Comparison of ENCODE assay signal across 8 mouse cellular contexts in the genomic region with DNA sequence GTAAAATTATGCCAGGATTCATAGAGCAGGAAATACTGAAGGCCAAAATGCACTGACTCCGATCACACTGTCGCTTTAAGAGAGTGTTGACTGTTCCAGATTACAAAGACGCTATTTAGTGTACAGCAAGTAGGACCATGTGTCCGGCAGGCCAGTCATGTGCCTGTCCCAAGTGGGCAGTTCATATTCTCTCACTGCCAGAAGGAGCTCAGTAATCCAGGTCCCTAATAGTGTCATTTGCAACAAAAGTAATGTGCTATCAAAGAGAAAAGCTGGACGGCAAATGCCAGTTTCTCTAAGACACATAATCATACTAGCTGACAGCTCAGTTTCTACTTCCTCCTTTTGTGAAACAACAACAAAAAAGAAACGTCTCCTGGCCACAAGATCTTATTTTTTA. TPM values are rescaled to one million over a fixed set of nuclear protein-coding genes. Genes with fewer than 3 reads are reported as not detected.
DNase-seq lines count a peak whose midpoint lies in the region; TF ChIP-seq lines count a peak whose summit lies in the region.

No protein-coding gene starts in this region.

- peak overlapping the region; percentile 89 for H3K4me3 ChIP-seq in spleen, adult 2 months (ENCODE audit: extremely low read depth, insufficient read depth, insufficient read length)
- peak overlapping the region; percentile 92 for H3K4me3 ChIP-seq in heart, adult 2 months

- no peak for TF ChIP-seq CTCF in spleen, adult 2 months (IDR thresholded peaks at IDR 0.05; ENCODE audit: extremely low read depth, insufficient read depth, insufficient read length, insufficient replicate concordance)
- TF ChIP-seq CTCF in heart, adult 2 months (IDR thresholded peaks at IDR 0.05) = no peak

- peak; percentile 90 for TF ChIP-seq EP300 in heart, adult 2 months (IDR thresholded peaks at IDR 0.05; ENCODE audit: insufficient read depth, low read depth, low read length)

- DNase-seq in spleen, adult 2 months (ENCODE audit: low read depth in 1 of 2, low spot score in 2 of 2) = peak in 1 of 2 experiments; percentile 9
- DNase-seq in spleen, postnatal 4 days (ENCODE audit: low spot score in 2 of 2) = no peak
- peak; percentile 49 to 69 for DNase-seq in heart, adult 2 months
- peak; percentile 78 for DNase-seq in kidney, adult 9 months
- DNase-seq in lung, postnatal 4 days = peak; percentile 41 to 42
- DNase-seq in right cerebral cortex, postnatal 25 days = no peak
- DNase-seq in thymus, postnatal 4 days = no peak
- DNase-seq in left cerebral cortex, postnatal 10 days (ENCODE audit: extremely low spot score in 1 of 2, low spot score in 2 of 2) = no peak

- TF ChIP-seq POLR2A in spleen, adult 2 months (IDR thresholded peaks at IDR 0.05; ENCODE audit: low read depth, low read length) = no peak; the same call in 1 of the 2 replicates
- TF ChIP-seq POLR2A in heart, adult 2 months (IDR thresholded peaks at IDR 0.05; ENCODE audit: insufficient read depth, low read depth, low read length) = peak; percentile 67

- H3K27ac ChIP-seq in spleen, adult 2 months (ENCODE audit: insufficient read depth, low read length) = peak overlapping the region; percentile 97
- peak overlapping the region; percentile 89 for H3K27ac ChIP-seq in heart, adult 2 months

- H3K9ac ChIP-seq in heart, adult 2 months (ENCODE audit: low read depth, low read length) = peak overlapping the region; percentile 21

- WGBS in spleen, adult 2 months = 5% methylated on average over 6 of the region's 6 CpGs
- 3% methylated on average over 6 of the region's 6 CpGs for WGBS in heart, adult 2 months

- H3K27me3 ChIP-seq in spleen, adult 2 months (ENCODE audit: control insufficient read depth, insufficient read depth, low read length) = no peaks in the 10 kb centered on the region
- H3K27me3 ChIP-seq in heart, adult 2 months (ENCODE audit: control insufficient read depth, insufficient read depth, low read length) = no peaks in the 10 kb centered on the region

- peaks cover 5% of the 10 kb centered on the region for H3K4me1 ChIP-seq in spleen, adult 2 months (ENCODE audit: control insufficient read depth, insufficient read depth, insufficient read length)
- peaks cover 11% of the 10 kb centered on the region for H3K4me1 ChIP-seq in heart, adult 2 months (ENCODE audit: control insufficient read depth, insufficient read depth, low read length)

- intact Hi-C loops in heart, adult 2 months (cut with DNase I) = loop anchor here (1.0 to 5.0 kb wide), 5 partner anchors 56 to 241 kb away; no protein-coding TSS in a partner anchor
- intact Hi-C loops in left cerebral cortex, postnatal 10 days (cut with DNase I) = no loop called here

- no peaks in the 10 kb centered on the region for H3K36me3 ChIP-seq in spleen, adult 2 months (ENCODE audit: control insufficient read depth, insufficient read depth, low read length)
- peaks cover 19% of the 10 kb centered on the region for H3K36me3 ChIP-seq in heart, adult 2 months (ENCODE audit: control insufficient read depth, insufficient read depth, low read length)

- H3K79me2 ChIP-seq in heart, adult 2 months (replicated peaks; ENCODE audit: control insufficient read depth, insufficient read depth, low read length) = 0 out of 2 replicates have a peak, but pooled peaks cover 1% of the 10 kb centered on the region

RNA-seq across cellular contexts. Expression of a gene that starts 1.3 kb away (rescaled TPM):
- 30.5 and 35.7 TPM in 2 replicates for polyA plus RNA-seq in spleen, adult 2 months (2012; rRNA removed)
- 100 to 1,000 TPM; 659 to 843 TPM for total RNA-seq in heart, adult 2 months (2021)
- polyA plus RNA-seq in heart, adult 2 months (2012; rRNA removed) = 259 and 495 TPM in 2 replicates
- 100 to 1,000 TPM; 152 to 153 TPM for total RNA-seq in left cerebral cortex, postnatal 10 days (2021)

Comparison
In these comparisons a context has a peak if more than half of its experiments do, and no peak if none do; other contexts are left out.
1. DNase-seq: peak in heart, adult 2 months (2 of 2), kidney, adult 9 months (single experiment) and lung, postnatal 4 days (2 of 2); none in spleen, postnatal 4 days (0 of 2), right cerebral cortex, postnatal 25 days (single experiment), thymus, postnatal 4 days (single experiment) and left cerebral cortex, postnatal 10 days (0 of 2).
2. RNA of a gene that starts 1.3 kb away (total RNA-seq): 659 to 843 TPM in heart, adult 2 months; 152 to 153 TPM in left cerebral cortex, postnatal 10 days; every median in the first group is over 4 times any median in the second.